Mouse (Mus musculus) thymus, postnatal 4 days (tissue): ENCODE results near the gene Trpm8.

Source experiments
- DNase-seq: peaks from one replicate; pipeline ENCODE4 v3.0.0; 2021

The Trpm8 gene

DNA sequence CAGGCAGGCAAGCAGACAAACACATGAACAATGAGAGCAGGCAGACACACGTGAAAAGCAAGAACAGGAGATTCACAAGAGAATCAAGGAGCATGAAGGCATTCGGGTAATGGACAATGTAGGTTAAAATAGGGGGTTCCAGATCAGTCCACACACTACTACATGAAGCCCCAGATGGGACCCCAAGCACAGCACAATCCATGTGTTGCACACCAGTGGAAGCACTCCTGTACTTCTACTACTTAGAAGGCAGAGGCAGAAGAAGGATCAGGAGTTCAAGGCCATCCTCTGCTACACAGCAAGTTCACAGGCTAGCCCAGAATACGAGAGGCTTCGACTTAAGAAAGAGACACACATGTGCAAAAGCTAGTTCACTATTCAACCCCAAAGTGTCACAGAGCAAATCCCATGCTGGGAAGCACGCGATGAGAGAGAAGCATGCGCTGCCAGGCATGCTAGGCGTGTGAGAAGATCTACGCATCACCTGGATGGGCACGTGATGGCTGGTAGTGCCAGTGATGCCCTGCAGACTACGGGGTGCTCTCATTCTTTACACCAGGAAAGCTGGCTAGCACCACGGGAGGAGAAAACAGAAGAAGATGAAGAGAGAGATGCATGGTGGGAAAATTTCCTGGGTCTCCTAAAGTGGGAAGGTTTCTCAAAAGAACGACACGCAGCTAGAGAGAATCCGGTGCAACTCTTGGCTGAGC, 8.8 kb downstream of the Trpm8 start:
- DNase-seq, result no peak

DNA sequence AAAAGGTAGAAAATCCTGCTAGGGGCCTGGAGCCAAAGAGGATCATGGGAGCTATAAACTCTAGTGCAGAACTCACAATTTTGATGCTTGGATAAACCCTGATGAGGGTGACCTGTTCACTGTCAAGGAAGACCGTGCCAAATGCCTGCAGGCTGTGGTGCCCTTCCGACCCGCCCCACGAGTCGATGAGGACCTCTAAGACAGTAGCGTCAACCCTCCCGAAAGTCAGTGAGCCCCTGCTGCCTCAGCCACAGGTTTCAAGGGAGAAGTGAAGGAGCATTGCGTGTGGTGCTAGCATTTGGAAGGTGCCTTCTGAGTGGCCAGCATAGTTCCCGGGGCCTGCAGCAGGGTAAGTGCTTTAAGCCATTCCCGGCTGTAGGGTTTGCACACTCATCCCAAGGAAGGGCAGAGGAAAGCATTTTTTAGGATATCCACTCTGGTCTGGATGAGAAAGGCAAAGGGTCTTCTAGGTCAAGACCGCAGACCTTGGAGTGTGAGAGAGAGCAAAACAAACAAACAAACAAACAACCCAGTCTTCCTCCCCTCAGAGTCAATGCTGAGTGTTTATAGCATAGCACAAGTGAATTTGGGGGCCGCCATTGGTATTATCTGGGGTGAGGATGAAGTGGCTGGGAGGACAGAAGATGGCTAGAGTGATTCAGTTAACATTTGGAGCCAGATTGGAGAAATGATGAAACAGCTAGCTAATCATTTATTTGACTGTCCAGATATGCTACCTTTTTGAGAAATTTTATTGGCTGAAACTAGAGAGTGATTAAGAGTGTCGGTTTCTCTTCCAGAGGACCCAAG, 9.6 kb downstream of the Trpm8 start:
- DNase-seq, result peak; percentile 22

DNA sequence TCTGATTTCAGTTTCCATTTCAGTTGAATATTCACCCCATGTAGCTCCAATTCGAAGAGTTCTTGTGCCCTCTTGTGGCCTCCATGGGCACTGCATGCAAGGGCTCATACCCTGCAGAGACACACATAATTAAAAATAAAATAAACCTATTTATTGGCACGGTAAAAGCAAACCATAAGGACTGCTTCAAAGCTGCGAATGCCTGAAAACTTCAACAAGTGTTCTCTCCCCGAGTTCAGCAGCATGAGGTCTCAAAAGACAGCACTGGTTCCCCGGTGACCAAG, 10.2 kb downstream of the Trpm8 start:
- peak; percentile 85 for DNase-seq

DNA sequence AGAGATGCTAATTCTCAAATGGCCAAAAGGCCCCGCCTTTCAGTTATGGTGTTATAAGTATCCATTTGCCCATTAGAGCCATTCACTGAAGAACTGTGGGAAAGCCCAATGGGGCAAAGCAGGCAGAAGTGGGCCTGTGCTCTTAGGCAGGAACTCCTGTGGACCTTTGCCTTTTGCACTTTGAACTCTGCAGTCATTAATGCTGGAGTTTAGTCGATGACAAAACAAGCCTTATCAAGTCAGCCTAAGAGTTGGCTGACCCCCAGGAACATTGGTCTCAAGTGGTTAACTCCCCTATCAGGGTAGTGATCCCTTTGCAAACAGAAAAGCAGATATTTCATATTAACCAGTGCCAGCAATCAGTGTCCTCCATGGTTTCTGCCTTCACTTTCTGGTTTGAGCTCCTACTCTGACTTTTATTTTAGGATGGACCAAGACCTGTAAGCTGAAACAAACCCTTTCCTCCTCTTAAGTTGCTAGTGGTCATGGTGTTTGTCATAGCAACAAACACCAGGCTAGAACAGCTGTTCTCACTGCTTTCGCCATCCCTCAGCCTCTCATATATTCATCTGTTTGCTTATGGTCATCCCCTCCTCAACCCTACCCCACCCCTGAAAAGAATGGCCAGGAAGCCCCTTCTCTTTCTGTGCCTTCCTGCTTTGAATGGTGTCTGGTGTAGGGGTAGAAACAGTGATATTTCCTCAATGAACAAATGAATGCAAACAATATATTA, 10.8 kb downstream of the Trpm8 start:
- no peak for DNase-seq

DNA sequence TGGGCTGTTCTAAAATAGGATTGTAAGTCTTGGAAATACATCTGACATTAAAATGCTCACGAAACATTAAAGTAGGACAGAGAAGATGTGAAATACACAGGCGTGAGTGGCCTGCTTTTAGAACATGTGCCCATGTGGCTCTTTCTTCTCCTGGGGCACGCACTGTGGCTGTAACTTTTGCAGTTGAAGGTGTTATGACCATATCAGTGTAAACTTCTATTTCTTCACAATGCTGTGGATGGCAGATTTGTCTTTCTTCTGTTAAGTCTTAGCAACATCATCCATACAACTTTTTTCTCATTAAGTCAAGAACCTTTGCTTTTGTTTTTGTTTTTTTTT, 11.3 kb downstream of the Trpm8 start:
- DNase-seq, result no peak

DNA sequence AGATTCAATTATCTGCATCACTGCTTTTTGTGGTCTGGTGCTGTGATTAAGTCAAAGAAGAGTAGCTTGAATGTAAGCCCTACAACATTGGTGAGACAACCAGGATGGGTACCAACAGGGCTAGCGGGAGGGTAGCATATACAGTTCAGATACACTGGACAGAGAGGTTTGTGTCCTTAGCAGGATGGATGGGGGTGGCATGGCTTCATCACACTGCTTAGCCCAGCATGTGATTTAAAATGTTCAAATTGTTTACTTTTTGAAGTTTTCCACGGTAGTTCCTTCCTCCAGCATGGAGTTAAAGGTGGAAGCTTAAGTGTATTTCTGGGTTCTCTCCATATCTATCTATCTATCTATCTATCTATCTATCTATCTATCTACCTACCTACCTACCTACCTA, 11.7 kb downstream of the Trpm8 start:
- DNase-seq, result no peak

DNA sequence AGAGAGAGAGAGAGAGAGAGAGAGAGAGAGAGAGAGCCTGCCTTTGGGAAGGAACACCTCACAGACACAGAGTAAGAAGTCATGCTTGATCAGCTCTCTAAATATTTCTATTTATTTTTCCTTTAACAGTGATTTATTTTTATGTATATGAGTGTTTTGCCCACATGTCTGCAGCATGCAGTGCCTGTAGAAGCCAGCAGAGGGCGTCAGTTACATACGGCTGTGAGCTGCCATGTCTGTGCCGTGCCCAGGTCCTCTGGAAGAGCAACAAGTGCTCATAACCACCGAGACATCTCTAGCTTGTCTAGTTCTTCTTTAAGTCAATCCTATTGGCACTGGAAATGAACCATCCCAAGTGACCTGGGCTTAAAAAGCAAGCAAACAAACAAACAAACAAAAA, 12.5 kb downstream of the Trpm8 start:
- peak; percentile 90 for DNase-seq

DNA sequence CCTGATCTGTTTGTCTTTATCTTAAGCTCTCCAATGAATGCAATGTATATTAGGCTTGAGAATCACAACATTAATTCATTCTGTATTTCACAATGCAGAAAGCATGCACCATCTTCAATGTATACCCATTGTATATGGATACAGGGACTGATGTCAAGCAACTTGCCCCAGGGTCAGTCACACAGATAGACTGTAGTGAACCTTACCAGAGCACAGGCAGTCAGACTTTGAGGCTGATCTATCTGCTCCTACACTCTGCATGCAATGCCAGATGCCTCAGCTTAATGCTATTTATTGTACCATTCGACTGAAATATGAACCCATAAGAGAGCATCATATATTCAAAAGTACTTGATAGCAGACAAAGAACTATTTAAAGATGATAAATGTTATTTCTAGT, 13.1 kb downstream of the Trpm8 start:
- no peak for DNase-seq

DNA sequence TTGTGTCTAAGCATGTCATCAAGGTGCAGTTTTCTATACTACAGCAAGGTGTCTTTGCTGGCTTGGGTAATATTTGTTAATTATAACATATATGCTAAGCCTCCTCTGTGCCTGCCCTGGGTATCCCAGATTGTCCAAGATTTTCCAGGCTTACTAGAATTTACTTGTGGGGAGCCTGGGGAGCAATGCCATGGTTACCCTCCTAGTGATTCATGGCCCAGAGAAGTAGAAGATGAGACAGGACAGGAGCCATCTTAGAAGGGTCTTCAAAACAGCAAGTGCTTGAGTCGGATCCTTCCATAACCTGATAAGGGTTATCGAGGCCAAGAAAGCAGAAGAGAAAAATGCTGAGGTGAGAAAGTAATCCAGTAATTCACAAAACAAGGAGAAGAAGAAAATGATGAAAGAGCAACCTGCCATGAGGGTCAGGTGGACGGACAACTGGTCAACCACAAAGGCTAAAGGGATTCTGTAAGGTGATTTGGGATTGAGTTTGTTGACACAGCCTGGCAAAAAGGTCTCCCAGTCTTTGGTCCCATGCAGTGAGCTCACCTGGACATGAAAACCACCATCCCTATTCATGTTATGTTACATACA, 14.0 kb downstream of the Trpm8 start:
- no peak for DNase-seq

DNA sequence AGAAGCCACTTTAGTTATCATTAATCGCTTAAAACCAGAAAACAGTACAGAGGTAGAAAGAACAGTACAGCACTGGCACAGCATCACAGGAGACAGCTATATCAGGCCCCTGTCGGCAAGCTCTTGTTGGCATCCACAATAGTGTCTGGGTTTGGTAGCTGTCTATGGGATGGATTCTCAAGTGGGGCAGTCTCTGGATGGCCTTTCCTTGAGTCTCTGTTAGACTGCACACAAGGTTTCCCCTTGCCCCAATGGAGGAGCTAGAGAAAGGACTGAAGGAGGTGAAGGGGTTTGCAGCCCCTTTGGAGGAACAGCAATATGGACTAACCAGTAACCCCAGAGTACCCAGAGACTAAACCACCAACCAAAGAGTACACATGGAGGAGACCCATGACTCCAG, 14.6 kb downstream of the Trpm8 start:
- no peak for DNase-seq

DNA sequence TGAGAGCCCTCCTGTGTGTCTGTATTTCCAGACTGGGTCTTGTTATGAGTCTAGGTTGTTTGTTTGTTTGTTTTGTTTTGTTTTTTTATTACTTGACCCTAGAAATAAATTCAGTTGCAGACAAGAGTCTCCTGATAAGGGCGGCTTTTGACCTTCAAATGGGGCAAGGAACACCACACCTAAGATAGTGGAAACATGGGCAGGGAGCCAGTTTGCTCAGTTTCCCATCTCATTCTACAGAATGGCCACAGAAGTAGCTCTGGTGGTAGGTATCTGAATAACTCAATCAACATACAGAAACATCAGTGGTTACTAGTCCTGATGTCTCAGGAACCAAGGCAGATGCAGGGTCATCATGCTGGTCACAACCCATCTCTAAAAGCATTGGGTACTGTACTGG, 17.2 kb downstream of the Trpm8 start:
- DNase-seq, result no peak

DNA sequence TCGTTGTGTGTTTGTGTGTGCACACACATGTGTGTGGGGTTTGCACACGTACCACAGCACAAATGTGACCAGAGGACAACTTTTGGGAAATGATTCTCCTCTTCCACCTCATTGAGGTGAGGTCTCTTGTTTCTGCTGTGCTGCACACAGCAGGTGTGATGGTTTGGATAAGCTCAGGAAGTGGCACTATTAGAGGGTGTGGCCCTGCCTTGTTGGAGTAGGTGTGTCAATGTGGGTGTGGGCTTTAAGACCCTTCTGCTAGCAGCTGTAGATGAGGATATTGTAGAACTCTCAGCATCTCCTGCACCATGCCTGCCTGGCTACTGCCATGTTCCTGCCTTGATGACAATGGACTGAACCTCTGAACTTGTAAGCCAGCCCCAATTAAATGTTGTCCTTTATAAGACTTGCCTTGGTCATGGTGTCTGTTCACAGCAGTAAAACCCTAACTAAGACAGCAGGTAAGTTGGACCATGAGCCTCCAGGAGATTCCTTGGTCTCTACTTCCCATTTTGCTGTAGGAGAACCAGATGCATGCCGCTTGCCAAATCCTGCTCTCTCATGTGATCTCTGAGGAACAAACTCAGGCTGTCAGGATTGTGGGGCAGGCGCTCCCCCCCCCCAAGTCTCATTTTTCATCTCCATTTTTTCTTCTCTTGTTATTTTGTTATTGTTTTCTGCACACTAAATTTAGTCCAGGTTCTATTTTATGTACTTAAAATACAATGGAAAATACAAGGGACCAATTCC, 18.9 kb downstream of the Trpm8 start:
- no peak for DNase-seq

DNA sequence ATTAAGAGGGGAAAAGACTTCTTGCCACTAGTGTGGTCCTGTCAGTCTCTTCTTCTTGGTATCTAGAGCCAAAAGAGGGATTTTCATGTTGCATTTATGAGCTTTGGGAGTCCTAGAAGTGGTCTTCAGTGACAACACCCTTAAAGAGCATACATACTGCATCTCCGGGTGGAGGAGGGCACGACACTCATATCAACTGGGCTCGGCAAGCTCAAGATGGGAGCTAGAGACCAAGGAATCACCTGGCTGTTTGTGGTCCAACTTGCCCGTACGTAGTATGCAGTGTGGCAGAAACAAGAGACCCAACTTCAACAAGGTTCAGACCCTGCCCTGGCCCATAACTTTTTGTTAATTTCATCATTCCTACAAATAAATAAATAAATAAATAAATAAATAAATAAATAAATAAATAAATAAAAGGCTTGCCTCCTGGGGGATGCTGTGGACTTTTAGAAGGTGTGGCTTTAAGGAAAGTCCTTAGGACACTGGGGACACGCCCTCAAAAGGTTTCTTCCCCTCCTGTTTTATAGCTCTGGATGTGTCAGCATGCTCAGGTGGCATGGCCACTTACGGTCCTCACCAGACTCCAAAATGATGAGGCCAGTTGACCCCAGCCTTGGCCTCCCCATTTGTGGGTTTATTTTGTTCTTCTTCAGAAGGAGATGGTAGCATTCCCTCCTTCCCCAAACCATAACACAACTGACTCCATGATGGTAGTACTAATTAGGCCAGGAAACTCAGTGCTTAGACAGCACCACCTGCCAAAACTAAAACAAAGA, 20.2 kb downstream of the Trpm8 start:
- DNase-seq, result no peak

DNA sequence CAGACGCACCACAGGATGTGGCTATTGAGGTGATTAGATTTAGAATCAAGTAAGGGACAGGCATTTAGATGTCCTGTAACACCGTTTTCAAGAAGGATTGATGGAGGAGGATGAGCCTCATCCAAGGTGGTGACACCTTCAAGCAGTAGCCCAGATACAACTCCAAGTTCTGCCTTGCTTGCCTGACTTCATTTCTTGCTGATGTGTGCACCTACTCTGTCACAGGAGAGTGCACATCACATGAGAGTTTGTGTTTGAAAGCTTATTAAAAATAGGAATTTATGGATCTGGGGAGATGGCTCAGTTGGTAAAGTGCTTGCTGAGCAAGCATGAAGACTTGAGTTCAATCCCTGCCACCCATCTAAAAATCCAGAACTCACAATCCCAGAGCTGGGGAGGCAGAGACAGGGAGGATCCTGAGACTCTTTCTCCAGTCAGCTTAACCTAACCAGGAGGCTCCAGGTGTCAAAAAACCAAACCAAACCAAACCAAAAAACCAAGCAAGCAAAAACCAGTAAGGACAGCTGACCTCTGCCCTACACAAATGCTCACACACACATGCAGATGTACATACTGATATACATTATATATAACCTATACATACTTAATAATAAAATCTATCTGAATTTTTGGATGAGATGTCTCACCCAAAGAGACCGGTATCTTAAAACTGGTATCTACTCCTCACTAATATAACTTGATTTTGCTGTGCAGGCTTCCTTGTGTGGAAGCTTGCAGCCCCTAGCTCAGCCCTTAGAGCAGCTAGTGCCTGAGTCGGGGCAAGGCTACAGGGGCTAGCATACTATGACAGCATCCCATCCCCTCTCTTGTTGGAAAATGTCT, 21.4 kb downstream of the Trpm8 start:
- no peak for DNase-seq

DNA sequence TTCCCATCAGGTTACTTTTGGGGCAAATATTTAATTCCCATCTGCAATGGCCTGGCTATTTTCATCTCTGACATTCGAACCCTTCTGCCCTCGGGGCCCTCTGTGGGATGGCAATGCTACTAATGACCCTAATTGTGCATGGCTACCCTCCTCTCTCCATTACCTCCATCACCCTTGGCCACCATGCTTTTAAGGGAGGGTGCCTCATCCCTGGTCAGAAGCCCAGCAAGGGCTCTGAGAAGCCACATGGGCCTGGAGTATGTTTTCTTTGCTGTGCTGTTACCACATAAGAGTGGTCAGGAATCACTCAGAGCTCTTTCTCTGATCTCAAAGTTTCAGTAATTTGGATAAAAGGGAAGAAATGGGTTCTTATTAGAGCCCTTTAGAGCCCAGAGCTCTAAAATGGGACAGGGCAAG, 22.1 kb downstream of the Trpm8 start:
- DNase-seq, result no peak

DNA sequence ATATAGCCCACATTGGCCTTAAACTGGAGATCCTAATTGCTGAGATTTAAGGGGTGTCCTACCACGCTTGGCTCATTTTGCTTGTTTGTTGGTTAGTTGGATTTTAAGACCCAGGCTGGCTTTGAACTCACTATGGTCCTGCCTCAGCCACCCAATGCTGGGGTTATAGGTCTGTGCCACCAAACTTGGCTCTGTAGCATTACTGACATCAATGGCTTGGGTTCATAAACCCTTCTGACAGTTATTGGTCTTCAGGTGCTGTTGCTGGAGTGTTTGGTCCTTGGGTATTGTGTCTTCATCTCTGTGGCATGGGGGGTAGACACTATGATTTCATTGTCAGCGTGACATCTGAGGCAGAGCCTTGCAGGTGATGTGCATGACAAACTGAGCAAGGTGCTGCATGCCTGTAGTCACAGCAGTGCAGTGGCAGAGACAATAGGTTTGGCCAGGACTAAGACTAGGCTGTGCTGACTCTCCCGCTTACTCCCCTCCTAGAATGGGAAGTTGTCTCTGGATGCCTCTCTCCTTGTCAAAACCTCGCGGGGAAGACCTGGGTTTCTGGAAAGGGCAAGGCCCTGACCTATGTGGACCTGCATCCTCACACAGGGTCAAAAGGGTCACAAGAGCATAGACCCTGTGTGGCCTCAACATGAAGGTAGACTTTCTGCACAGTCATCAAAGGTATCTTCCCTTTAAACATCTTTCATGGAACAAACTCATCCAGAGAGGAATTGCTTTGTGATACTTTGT, 23.0 kb downstream of the Trpm8 start:
- no peak for DNase-seq

DNA sequence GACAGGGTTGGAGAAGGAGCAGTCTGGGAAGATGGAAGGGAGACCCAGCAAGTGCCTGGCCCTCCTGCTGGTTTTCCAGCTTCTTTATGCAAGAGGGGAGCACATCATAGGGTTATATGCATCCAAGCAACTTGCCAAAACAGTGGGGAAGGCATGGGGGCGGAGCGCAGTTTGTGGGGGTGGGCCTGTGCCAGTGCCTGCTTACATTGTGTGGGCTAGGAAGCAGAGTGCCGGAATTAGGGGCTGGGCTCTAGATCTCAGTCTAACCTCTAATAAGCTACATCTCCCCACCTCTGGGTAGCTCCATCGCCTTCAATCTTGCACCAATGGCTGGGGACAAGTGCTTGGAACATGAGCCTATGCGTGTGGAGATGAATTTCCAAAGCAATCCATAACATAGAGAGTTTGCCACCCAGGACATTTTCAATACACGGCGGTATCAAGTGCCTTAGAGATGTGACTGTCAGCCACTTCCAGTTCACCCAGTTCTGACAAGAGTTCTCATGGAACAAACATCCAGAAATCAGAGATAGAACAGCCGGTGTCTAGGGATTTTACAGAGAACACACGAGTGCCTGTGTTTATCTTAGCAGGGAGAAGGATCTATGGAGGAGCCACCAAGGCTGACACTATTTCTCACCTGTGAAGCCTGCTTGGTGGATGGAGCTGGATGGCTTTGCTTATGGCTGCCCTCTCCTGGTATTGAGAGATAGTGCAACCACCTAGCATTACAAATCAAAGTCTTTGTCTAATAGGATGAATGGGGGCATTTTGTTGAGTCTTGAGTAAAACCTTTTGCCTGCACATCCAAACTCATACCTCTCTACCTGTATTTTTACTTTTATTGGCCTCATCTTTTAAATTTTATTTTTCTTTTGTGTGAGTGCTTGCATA, 23.9 kb downstream of the Trpm8 start:
- no peak for DNase-seq

DNA sequence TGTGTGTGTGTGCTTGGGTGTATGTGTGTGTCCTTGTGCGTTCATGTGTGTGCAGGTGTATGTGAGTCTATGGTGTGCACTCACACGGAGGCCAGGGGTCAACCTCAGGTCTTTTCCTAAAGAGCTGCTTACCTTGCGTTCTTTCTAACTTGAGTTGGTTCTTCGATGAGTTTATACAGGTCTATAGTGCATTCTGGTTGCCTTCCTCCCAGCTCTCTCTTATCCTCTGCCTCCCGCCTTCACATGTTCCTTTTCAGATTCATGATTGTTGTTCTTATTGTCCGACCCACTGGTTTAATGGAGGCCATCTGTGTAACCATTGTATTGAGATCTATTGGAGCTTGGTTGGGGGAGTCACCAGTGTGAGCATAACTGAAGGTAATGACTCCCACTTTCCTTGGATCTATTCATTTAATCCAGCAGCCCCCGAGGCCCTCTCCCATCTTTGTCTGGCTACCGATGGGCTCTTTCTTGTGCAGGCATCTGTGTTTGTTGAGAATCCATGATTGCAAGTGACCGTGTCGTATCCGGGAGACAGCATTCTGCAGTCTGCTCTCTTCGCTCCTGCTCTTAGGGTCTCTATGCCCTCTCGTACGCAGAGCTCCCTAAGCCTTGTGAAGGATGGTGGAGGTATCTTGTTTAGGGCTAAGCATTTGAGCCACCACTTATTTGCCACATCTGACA, 24.7 kb downstream of the Trpm8 start:
- no peak for DNase-seq

DNA sequence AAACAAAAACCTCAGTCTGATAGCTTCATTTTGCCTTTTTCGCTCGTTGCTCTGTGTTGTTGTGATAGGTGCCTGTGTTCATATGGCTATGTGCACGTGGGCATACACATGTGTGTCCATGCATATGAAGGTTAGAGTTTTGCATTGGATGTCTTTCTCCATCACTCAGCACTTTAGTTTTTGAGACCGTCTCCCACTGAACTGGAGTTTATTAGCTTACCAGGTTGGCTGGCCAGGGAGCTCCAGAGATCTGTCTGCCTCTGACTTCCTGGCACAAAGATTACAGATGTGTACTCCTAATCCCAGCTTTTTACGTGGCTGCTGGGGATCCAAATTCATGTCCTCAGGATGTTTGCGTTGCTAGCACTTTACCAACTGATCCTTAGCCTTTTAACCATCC, 26.3 kb downstream of the Trpm8 start:
- no peak for DNase-seq
